Mouse (Mus musculus) Patski (cell line): Measurements from ENCODE around the gene Plxnb1. TPM values are rescaled to one million over a fixed set of nuclear protein-coding genes. Genes with fewer than 3 reads are reported as not detected.
A peak's percentile ranks its signal among the peaks of the same experiment; 100 is the strongest.

Experiments used
- ATAC-seq: fragments of 100-300 bp; one replicate; pipeline ENCODE4 v1.8.0; 2021
- CTCF ChIA-PET: fragments of 350-600 bp; sonication (Branson Sonifier 250); formaldehyde crosslinking; loops from one replicate; lab custom pipeline; 2022; ENCODE audit warnings: inconsistent platforms; lab: Charles Lee
- POLR2A ChIA-PET: fragments of 350-600 bp; sonication (Branson Sonifier 250); formaldehyde crosslinking; loops from one replicate; lab custom pipeline; 2022; ENCODE audit warnings: antibody characterized with exemption, inconsistent platforms; lab: Charles Lee
- DNase-seq: peaks from one replicate; pipeline ENCODE4 v3.0.0-alpha.2; 2011; ENCODE audit warnings: low read depth, low spot score
- H3K27me3 ChIP-seq: fragments of 371-371 bp; one replicate; pipeline ENCODE4 v1.5.1; 2021
- CTCF ChIP-seq: fragments of 100-300 bp; IDR thresholded peaks from one replicate; pipeline ENCODE4 v1.5.1; 2021
- in situ Hi-C: fragments of 300-500 bp; cut with MboI; formaldehyde crosslinking; loops from 3 replicates; pipeline ENCODE4 v1.11.1; 2018; ENCODE audit warnings: low pct_unique_long_range_greater_than_20kb, mixed read lengths
- polyA plus RNA-seq: library from polyadenylated mRNA; unstranded; gene quantifications from one replicate; pipeline ENCODE4 v1.2.3, GENCODE M21; 2021

The Plxnb1 gene
- polyA plus RNA-seq, 1 experiment from 2014 or later, result 0.40 TPM

DNA sequence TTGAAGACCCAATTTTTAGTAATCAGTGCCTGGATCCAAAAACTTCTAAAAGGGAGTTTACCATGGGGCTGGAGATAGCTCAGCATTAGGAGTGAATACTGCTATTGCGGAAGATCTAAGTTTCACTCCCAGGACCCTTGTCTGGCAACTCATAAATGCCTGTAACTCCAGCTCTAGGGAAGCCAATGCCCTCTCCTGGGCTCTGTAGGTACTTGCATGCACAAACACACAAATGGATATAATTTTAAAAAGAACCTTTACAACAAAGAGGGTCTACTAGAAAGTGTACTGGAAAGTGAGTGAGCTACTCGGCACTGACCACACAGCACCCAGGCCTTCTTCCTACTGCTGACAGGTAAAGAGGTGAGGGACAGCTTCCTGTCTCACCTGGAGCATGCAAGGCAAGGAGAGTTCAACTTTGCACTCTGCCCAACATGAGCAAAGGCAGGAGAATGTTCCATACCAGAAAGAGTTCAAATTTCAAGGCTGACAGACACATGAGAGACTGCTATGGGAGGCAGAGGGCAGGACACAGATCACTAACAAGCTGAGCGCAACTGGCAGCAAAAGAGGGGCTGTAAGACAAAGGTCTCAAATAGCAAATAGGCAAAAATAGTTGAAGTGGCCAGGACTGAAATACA is 27.0 kb upstream of the Plxnb1 start:
- DNase-seq (no peak), ATAC-seq (no peak)
- no peak for TF ChIP-seq CTCF
- no peaks in the 10 kb centered on the region for H3K27me3 ChIP-seq
- CTCF ChIA-PET, result interaction anchor here (0.7 to 3.0 kb wide), 6 partner anchors 8 to 76 kb away, joined by 3 to 14 read pairs (median 6); partner anchors contain the start of genes Ccdc51, Tma7 and Trex1
- in situ Hi-C loops, result no loop called here
- POLR2A ChIA-PET, result interaction anchor here (0.8 to 1.6 kb wide), 2 partner anchors 8 to 45 kb away, joined by 3 to 4 read pairs; partner anchors contain the start of gene Trex1

DNA sequence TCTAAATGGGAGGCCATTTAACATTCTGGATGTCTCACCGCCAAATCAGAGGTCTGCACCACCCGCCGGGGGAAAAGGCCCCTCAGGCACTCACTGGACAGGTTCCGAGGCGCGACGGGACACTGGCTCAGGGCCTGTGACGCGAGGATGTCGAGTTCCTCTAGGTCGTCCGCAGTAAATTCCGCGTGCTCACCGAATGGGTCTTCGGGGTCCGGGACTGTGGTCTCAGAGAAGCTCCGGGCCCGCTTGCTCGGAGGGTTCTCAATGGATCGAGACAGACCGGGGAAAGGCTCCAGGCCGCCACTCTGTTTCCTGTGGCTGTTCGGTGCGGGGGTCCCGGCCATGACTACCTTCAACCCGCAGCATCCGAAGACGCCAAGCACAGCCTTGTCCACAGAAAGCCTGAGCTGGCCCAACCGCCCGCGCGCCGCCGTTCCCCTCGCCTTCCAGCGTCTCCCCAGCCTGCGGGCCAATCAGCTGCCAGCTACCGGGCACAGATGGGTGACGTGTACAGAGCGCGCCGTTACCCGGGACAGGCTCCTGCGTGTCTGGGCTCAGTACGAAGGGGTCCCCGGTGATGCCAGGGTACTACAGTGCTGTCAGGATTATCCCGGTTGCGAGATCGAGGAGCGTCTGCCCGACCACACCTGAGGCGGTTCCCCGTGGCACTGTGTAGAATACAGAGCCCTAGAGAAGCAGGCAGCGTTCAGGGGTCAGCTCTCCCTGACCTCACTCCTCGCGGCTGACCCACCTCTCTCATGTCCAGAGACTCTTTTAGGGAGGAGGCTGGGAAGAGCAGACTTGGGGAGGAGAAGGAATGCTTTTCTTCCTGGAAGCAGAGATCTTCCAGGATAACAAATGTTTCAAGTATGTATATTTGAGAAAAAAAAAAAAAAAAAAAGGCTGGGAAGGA is 21.3 kb upstream of the Plxnb1 start, which contains the start of gene Atrip:
Gene Atrip (minus strand): TSS at position 464 of the 913 bp plus-strand sequence.
- H3K27me3 ChIP-seq, result no peaks in the 10 kb centered on the region
- DNase-seq, result no peak
- ATAC-seq, result peak; percentile 97
- ChIA-PET POLR2A (interaction anchor here (0.6 to 1.8 kb wide), 3 partner anchors 8 to 1005 kb away, joined by 3 to 7 read pairs (median 5); partner anchors contain the start of genes Ccdc51 and Tma7), CTCF (interaction anchor here (1.0 to 4.1 kb wide), 4 partner anchors 10 to 28 kb away, joined by 3 to 16 read pairs (median 5); partner anchors contain the start of gene Trex1)
- no peak for TF ChIP-seq CTCF
- in situ Hi-C loops, result loop anchor here (5.0 kb wide), 1 partner anchor 62 kb away; no protein-coding TSS in a partner anchor

DNA sequence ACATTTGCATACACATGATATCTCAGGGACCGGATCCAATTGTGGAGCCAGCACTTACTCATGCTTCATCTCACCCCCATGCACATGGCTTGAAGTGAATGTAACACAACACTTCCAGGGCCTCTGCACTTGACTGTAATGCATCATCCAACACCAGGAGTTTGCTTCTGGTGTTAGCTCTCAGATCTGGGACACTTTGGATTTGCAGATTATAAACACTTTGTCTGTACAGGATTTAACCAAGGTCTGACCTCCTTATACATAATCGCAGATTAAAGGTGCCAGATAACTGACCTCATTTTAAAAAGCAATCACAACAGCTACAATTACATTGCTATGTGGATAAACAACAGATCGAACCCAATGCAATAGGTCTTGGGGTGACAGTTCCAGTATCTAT is 14.7 kb upstream of the Plxnb1 start:
- ChIA-PET CTCF (interaction anchor here (2.9 kb wide), 1 partner anchor 12 kb away, joined by 6 read pairs; no protein-coding TSS in a partner anchor), POLR2A (no interaction called here)
- no peak for TF ChIP-seq CTCF
- in situ Hi-C loops, result no loop called here
- no peaks in the 10 kb centered on the region for H3K27me3 ChIP-seq
- DNase-seq, result no peak
- no peak for ATAC-seq

DNA sequence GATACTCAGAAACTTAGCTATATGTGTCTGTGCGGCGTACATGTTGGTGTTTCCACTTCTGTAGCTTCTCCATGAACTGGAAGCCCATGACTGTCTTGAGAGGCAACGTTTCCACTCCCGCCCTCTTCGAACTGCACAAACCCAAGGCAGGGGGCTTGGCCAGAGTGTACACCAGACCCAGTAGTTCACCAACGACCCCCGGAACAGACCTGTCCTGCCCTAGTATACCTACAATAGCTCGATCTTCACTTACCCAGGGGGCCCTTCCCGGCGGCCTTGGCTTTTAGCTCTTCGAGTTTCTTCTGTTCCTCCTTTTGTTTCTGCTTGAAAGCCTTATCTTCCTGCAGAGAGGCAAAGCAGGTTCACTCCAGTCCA is 13.5 kb upstream of the Plxnb1 start:
- ChIA-PET POLR2A (interaction anchor here (0.6 to 1.7 kb wide), 4 partner anchors 8 to 40 kb away, joined by 3 to 5 read pairs (median 3); partner anchors contain the start of gene Atrip), CTCF (interaction anchor here (2.9 kb wide), 1 partner anchor 13 kb away, joined by 6 read pairs; no protein-coding TSS in a partner anchor)
- no peaks in the 10 kb centered on the region for H3K27me3 ChIP-seq
- TF ChIP-seq CTCF, result no peak
- no peak for ATAC-seq
- no peak for DNase-seq
- in situ Hi-C loops, result no loop called here

DNA sequence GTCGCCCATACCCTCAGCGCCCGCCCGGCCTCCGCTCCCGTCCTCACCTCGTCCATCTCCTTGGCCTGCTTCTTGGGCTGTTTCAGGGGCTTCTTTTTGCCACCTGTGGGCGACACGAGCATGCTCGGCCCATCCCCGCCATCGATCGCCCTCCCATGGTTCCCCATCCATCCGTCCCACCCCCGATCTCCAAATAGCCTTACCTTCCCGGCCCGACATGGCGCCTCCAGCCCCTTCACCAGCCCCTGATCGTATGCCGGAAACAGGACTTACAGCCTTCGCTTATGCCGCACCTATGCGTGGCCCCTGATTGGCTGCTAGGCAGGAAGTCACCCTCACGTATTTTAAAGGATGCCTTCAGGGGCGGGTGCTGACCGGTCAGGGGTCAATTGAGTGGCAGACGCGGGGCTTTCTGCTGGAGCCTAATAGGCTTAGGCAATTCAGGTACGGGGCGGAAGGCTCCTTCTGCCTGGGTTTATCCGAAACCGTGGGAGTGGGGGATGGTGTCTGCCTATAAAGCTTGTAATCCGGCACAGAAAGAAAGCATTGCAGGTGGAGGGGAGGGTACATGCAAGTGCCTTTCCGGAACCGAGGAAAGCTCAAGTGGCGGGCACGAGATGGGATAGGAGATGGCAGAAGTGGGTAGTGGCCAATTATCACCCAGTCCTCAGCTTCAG is 12.9 kb upstream of the Plxnb1 start, which contains the start of the genes Ccdc51 and Tma7:
Gene Ccdc51 (plus strand): TSS at position 370 of the 677 bp plus-strand sequence.
Gene Tma7 (minus strand): TSS at position 464 of the 677 bp plus-strand sequence.
- H3K27me3 ChIP-seq, result no peaks in the 10 kb centered on the region
- ChIA-PET POLR2A (interaction anchor here (0.9 to 1.7 kb wide), 2 partner anchors 8 to 9 kb away, joined by 3 to 5 read pairs; partner anchors contain the start of gene Atrip), CTCF (interaction anchor here (1.9 to 2.9 kb wide), 2 partner anchors 13 to 40 kb away, joined by 6 read pairs; no protein-coding TSS in a partner anchor)
- in situ Hi-C loops, result no loop called here
- no peak for TF ChIP-seq CTCF
- no peak for DNase-seq
- ATAC-seq, result peak; percentile 98

DNA sequence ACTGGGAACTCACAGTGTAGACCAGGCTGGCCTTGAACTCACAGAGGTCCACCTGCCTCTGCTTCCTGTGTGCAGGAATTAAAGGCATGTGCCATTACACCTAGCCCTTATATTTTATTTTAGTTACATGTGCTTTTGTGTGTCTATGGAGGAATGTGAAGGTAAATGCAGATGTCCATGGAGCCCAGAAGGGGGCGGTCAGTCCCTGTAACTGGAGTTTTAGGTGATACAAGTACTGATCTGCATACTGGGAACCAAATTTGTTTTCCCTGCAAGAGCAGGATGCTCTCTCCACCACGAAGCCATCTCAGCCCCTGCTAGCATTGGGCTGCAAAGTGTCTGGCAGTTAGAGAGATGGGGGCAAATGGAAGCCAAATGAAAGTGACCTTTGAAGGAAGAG is 10.3 kb upstream of the Plxnb1 start:
- in situ Hi-C loops, result loop anchor here (5.0 kb wide), 1 partner anchor 37 kb away; no protein-coding TSS in a partner anchor
- DNase-seq, result no peak
- ATAC-seq, result no peak
- peak; percentile 68 for TF ChIP-seq CTCF
- POLR2A ChIA-PET, result interaction anchor here (0.6 kb wide), 1 partner anchor 48 kb away, joined by 3 read pairs; no protein-coding TSS in a partner anchor
- no peaks in the 10 kb centered on the region for H3K27me3 ChIP-seq
- CTCF ChIA-PET, result no interaction called here

DNA sequence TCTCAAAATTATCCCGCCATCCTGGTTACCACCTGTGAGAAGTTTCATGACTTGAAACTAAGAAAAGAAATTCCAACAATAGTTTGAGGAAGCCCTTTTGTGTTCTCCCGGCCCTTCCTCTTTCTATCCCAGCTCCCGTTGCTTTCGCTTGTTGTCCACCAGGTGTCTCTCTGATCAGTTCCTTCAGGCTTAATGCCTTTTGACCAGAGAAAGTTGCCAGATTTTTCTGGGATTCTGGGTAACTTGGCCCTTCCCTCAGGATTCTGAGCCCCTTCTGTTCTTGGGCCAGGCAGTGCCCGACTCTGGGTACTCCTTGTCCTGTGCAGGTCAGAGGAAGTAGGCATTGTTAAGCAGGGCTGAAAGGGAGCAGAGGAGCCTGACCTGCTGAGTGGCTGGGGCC is 7.2 kb upstream of the Plxnb1 start:
- DNase-seq (no peak), ATAC-seq (no peak)
- CTCF ChIA-PET, result interaction anchor here (0.7 to 7.6 kb wide), 8 partner anchors 9 to 34 kb away, joined by 3 to 77 read pairs (median 6); partner anchors contain the start of gene Atrip
- POLR2A ChIA-PET, result interaction anchor here (1.3 kb wide), 1 partner anchor 9 kb away, joined by 3 read pairs; no protein-coding TSS in a partner anchor
- TF ChIP-seq CTCF, result no peak
- in situ Hi-C loops, result loop anchor here (5.0 kb wide), 1 partner anchor 34 kb away; no protein-coding TSS in a partner anchor
- H3K27me3 ChIP-seq, result no peaks in the 10 kb centered on the region

DNA sequence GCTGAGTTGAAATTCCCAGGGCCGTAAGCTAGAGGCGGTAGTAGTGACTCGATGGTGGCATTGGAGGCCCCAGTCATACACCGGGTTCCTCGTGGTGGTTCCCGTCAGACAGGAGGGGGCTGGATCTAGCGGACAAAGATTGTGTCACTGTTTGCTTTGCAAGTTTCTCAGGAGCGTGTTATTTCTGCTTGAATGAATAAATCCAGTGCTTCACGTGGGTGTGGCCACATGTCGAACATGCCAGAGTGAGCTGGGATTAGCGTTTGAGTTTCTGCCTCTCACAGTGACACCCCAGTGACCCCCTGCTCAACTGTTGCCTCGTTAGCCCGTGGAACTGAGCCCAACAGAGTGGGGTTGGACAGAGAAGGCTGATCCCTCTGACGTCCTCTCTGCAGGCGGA is 4.7 kb upstream of the Plxnb1 start:
- ATAC-seq, result no peak
- CTCF ChIA-PET, result interaction anchor here (7.6 kb wide), 1 partner anchor 31 kb away, joined by 77 read pairs; no protein-coding TSS in a partner anchor

DNA sequence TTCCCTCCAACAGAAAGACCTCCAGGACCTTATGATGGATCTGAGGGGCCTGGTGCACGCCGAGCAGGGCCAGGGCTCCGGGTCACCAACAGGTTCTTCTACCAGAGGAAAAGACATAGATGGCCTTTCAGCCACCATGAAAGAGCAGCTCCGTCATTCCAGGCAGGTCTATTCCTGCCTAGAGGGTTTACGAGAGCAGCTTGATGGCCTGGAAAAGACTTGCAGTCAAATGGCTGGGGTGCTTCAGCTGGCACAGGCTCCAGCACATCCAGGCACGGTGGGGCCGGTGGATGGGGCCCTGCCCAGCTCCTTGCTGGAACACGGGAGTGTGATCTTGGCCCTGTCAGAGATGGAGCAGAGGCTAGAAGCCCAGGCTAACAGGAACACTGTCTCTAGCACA is 3.4 kb upstream of the Plxnb1 start:
- peaks cover 12% of the 10 kb centered on the region for H3K27me3 ChIP-seq
- no peak for ATAC-seq
- in situ Hi-C loops, result no loop called here
- CTCF ChIA-PET, result interaction anchor here (7.6 kb wide), 1 partner anchor 30 kb away, joined by 77 read pairs; no protein-coding TSS in a partner anchor
- no peak for DNase-seq
- POLR2A ChIA-PET, result no interaction called here
- TF ChIP-seq CTCF, result no peak

More for the DNA sequence above, 4.7 kb upstream of the Plxnb1 start:
- no peak for TF ChIP-seq CTCF
- POLR2A ChIA-PET, result interaction anchor here (1.1 kb wide), 1 partner anchor 9 kb away, joined by 3 read pairs; no protein-coding TSS in a partner anchor
- H3K27me3 ChIP-seq, result peaks cover under 1% of the 10 kb centered on the region
- no peak for DNase-seq
- in situ Hi-C loops, result no loop called here
